Mouse (Mus musculus): ENCODE results near the gene Map3k15.

Map3k15 gene

DNA sequence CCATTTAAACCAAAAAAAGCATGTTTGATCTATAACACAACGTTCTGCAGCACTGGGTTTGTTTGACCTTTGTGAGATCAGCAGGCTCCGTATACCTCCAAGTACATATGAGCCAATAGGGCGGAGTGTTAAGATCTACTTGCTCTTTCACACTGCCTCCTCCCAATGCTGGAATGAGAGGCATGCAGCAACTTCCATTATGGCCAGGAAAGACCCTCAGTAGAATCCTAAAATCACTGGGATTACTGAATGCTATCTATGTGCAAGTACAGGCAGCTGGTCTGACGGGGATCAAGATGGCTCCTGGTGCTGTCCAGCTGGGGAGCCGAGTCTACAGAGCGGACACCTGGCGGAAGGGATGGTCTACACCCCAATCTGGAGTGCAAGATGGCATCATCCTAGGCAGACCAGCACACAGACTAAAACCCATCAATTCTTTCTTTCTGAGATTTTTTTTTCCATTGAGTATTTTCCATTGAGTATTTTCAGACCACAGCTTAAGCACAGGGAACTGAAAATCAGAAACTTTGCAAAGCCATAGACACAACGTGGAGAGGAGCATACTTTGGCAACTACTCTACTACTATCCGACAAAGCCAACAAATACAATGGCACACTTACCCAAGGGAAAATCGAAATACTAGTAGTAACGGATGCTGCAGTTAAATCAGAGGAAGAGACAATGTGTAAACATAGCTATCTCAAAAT, 146.1 kb downstream of the Map3k15 start:
- no peak for DNase-seq (ENCODE audit: inconsistent ontology term)

DNA sequence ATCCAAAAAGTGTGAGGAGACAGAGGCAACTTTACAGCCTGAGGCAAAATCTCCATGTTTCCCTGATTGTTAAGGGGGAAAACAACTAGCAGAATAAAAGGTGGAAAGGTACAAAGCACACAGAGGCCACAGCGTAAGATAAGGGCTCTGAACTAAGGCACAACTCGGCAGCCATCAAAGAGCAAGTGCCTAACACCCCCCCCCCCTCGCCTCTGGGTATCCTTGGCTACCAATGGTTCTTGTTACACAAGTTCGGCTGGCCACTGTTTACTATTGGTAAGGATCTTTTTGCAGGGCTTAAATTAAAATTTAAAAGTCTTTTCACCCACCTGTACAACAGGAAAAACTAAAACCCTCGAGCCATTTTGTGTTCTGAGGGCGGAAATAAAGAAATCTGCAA, 147.5 kb downstream of the Map3k15 start:
- DNase-seq (ENCODE audit: inconsistent ontology term): no peak

DNA sequence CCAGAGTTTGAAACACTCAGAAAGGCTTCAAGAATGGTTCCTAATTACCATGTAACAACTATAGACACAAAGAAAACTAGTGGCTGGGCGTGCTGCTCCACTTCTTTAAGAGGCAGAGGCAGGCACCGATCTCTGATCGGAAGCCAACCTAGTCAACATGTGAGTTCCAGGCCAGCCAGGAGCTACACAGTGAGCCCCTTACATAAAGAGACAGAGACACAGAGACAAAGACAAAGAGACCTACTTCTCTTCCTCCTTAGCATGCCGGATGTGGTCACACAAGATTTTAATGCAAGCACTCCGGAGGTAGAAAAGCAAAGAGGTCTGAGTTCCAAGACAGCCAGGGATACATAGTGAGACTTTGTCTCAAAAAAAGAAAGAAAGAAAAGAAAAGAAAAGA, 147.9 kb downstream of the Map3k15 start:
- no peak for DNase-seq (ENCODE audit: inconsistent ontology term)

DNA sequence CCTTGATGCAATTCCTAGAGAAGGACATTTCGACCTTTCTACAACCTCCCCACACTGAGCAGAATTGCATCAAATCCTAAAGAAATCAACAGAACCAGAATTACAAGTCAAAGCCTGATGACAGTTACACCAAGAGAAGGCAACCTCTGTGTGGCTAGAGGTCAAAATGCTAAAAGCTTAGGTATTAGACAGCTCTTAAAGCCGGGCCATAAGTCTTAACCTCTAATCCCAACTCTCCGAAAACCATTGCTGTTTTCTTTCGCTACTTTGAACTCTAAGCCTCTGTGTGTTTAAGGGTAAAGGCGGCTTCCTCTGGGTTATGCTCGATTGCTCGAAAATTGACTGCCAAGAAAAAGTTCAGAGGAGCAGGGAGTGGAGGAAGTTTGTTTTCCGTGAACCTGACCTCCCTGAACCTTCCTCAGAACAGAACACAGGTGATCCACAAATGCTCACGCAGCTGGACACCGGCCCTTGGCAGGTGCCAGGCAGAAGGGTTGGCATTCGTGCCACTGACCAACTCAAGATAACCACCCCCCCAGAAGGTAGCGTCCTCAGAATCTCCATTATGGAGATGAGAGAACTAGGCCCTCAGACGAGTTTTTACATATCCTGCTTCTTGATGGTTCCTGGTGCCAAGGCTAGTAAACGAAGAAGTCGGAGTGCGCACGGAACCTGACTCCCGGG, 149.1 kb downstream of the Map3k15 start:
- DNase-seq (ENCODE audit: inconsistent ontology term): no peak

DNA sequence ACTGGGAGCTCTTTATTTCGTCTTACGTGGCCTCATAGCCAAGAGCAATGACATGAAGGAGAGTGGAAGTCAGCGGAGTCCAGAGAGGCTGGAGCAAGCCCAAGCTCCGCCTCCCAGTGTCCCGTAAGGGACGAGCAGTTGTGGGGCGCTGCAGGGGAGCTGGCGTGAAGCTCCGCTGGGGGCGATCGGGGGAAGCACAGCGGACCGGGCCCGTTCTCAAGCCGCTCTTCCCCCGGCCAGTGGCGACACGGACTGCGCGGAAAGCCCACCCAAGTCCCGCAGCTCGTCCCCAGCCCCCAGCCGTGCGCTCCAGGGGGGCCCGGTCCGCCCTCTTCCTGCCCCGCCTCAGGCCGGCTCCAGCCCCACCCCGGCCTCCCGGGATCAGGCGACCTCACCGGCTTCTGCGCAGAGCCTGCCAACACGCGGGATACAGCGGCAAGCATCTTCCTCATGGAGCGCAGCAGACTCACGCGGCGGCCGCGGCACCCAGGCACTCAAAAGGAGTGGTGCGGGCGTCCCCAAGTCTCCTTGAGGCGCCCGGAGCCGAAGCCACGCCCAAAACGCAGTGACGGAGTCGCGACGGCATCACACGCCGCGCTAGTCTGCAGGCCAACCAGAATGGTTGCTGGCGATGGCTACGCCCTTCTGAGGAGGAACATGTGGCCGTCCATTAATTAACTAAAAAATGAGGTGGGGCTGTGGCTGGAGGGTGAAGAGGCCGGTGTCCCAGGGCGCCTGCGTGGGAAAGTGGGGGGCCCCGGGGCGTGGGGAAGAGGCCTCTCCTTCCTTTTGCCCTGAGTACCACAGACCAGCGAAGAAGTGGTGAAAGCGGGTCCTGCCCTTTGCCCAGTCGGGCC, 149.9 kb downstream of the Map3k15 start, which contains the start of gene Pdha1:
Pdha1 (minus strand) TSS at position 553 of the 857 bp plus-strand sequence.
- peak; percentile 87 for DNase-seq (ENCODE audit: inconsistent ontology term)

DNA sequence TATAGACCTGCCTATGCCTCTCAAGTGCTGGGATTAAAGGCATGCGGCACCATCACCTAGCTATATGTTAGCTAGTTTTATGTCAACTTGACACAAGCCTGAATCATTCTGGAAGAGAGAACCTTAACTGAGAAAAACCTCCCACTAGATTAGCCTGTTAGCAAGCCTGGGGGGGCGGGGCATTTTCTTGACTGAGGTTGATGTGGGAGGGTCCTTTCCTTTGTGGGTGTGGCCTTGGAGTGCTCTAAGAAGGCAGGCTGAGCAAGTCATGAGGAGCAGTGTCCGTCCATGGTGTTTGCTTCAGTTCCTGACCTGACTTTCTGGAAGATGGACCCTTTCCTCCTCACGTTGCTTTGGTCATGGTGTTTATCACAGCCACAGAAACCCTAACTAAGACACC, 158.6 kb downstream of the Map3k15 start:
- no peak for DNase-seq (ENCODE audit: inconsistent ontology term)

DNA sequence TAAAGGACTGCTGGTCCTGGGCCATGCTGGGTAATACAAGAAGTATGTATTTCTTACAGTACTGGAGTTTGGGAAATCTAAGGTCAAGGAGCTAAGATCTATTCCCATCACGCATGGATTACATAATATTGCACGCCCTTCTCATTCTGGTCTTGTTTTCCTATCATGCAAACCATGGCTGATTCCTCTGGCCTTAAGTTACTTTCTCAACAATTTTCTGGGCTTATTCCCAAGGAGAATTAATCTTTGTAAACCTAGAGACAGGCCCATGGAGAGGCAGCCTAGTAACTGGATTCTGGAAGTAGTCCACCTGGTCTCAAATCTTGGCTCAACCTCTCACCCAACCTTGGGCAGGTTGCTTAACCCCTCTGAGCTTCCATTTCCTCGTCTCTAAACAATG, 159.2 kb downstream of the Map3k15 start:
- no peak for DNase-seq (ENCODE audit: inconsistent ontology term)

DNA sequence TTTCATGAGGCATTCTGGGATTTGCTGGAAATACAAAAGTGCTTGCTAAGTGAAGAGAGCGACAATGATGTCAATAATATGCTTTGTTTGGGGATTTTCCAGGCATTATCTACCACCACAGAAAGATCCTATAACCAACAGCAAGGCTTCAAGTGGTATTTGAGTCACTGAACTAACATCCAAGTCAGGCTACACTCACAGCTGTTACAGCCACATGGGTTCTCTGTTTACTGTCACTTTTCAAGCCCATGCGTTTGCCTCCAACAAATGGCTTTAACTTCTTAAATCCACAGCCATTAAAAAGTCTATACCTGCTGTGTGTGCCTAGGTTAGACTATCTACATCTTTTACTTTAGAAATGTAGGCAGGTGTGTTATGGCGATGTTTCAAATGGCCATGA, 160.6 kb downstream of the Map3k15 start:
- no peak for DNase-seq (ENCODE audit: inconsistent ontology term)

DNA sequence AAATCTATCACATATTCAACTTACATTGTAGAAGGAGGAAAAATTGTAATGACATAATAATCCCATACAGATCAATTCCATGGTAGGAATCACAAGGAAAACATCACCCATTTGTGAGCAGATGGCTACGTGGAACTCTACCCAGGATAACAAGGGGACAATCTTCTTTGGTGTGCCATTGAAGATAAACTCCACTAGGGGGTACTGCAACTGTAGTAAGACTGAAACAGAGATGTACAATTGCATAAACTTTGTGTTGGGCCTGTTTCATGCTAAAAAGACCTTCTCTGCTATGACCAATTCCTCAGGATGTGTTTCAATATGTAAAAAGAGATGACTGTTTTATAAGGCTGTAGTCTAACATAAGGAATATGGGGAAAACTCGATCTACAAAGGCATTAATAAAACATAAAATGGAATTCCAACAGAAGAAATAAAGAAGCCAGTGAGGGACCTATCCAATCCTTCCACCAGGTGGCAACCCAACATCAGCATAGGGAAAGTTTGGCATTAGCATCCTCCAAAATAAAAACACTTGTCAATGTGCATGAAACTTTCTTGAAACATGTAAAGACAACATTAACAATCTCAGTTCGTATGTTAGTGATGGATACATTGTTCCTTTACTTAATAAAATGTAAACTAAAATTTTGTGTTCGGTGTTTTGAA, 165.0 kb downstream of the Map3k15 start:
- DNase-seq (ENCODE audit: inconsistent ontology term): peak; percentile 40

DNA sequence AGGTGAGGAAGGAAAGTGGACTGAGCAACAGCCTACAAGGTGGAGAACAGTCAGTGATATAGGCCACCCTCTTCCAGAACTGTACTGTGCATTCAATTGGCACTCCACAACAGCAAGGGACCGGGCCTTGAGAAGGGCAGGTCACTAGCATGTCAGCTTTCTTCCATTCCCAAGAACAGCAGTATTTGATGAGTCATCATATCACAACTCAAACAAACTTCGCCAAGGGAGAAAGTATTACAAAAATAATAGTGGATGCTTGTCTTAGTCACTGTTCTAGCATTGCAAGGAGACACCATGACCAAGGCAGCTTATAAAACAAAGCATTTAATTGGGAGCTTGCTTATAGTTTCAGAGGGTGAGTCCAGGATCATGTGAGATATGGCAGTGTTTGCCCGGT, 176.0 kb downstream of the Map3k15 start:
- DNase-seq (ENCODE audit: inconsistent ontology term): peak; percentile 5

DNA sequence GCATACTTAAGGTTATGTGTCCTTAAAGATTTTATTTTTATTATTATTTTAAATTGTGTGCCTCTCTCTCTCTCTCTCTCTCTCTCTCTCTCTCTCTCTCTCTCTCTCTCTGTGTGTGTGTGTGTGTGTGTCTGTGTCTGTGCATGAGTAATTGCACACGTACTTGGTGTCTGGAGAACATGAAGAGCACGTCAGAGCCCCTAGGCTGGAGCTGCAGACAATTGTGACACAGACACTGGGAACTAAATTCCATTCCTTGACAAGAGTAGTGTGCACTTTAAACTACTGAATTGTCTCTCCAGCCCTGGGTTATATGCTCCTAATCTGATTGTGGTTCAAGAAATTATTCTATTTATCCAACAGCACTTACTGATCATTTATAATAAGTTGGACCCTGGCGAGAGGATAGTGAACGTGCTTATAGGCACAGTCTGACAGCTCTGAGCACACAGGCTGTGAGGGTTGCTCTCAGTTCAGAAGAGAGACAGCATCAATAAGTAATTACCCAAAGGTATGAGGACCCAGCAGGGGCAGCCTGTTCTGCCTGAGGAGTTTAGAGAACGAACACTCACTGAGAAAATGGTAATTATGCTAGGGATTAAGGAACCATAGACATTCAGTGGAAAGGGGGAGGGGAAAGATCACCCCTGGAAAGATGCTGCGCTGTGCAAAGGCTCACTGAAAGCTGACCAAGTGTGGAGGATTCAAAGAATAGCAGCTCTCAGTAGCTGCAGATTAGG, 178.2 kb downstream of the Map3k15 start:
- peak; percentile 9 for DNase-seq (ENCODE audit: inconsistent ontology term)

DNA sequence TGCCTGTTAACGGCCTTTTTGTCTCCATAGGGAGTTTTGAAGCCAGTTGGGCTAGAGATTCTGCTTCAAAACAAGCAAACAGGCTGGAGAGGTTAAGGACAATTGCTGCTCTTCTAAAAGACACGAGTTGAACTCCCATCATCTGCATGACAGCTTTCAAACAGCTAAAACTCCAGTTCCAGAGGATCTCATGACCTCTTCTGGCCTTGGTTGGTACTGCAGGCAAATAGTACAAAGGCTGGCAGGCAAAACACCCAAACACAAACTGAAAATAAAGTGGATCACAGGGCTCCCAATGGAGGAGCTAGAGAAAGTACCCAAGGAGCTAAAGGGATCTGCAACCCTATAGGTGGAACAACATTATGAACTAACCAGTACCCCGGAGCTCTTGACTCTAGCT, 181.9 kb downstream of the Map3k15 start:
- DNase-seq (ENCODE audit: inconsistent ontology term): peak; percentile 47

Measured in Muller cell, postnatal 12 days (primary cell).